Mouse (Mus musculus) neural tube, embryonic 15.5 days (tissue): ENCODE data around the gene Clec9a. TPM values are rescaled to one million over a fixed set of nuclear protein-coding genes. Genes with fewer than 3 reads are reported as not detected.
A peak's percentile ranks its signal among the peaks of the same experiment; 100 is the strongest.

Experiments
- ATAC-seq: fragments of 200-750 bp; cut with Nextera tagmentation; 2 replicates; pipeline ENCODE4 v1.8.0; 2017; ENCODE audit warnings: mild to moderate bottlenecking, moderate TSS enrichment, moderate library complexity; ENCODE audit not compliant: low FRiP score
- H3K27ac ChIP-seq: fragments of 300-500 bp; sonication (generic); replicated peaks from 2 replicates; pipeline ENCODE4 v1.5.1; 2015; ENCODE audit warnings: mild to moderate bottlenecking, inconsistent platforms
- H3K27me3 ChIP-seq: fragments of 300-500 bp; sonication (generic); replicated peaks from 2 replicates; pipeline ENCODE4 v1.6.1; 2015; ENCODE audit warnings: inconsistent platforms
- H3K36me3 ChIP-seq: fragments of 300-500 bp; sonication (generic); 2 replicates; pipeline ENCODE4 v1.6.1; 2015; ENCODE audit warnings: inconsistent platforms
- H3K4me1 ChIP-seq: fragments of 300-500 bp; sonication (generic); 2 replicates; pipeline ENCODE4 v1.6.1; 2015; ENCODE audit warnings: inconsistent platforms
- H3K4me2 ChIP-seq: fragments of 300-500 bp; sonication (generic); 2 replicates; pipeline ENCODE4 v1.6.1; 2015; ENCODE audit warnings: inconsistent platforms, mild to moderate bottlenecking, moderate library complexity
- H3K4me3 ChIP-seq: fragments of 300-500 bp; sonication (generic); replicated peaks from 2 replicates; pipeline ENCODE4 v1.5.1; 2015; ENCODE audit warnings: mild to moderate bottlenecking, inconsistent platforms
- H3K9ac ChIP-seq: fragments of 300-500 bp; sonication (generic); replicated peaks from 2 replicates; pipeline ENCODE4 v1.6.1; 2015; ENCODE audit warnings: mild to moderate bottlenecking, inconsistent platforms
- H3K9me3 ChIP-seq: fragments of 300-500 bp; sonication (generic); replicated peaks from 2 replicates; pipeline ENCODE4 v1.6.1; 2016; ENCODE audit warnings: inconsistent platforms
- WGBS: fragments of 180-500 bp; shearing (Covaris S2); methylation state at CpG from one replicate; pipeline ENCODE4 v1.1.7; 2015; ENCODE audit warnings: mixed read lengths; 5-methylcytosine and 5-hydroxymethylcytosine counted together
- polyA plus RNA-seq: library from polyadenylated mRNA; unstranded; fragments of >200 nt; fragmentation: Nextera tagmentation; extraction: Ambion mirVana; gene quantifications from 2 replicates; pipeline ENCODE4 v1.2.1, GENCODE M21; 2015

Clec9a gene
- polyA plus RNA-seq, 1 experiment from 2014 or later, result 0.10 TPM

DNA sequence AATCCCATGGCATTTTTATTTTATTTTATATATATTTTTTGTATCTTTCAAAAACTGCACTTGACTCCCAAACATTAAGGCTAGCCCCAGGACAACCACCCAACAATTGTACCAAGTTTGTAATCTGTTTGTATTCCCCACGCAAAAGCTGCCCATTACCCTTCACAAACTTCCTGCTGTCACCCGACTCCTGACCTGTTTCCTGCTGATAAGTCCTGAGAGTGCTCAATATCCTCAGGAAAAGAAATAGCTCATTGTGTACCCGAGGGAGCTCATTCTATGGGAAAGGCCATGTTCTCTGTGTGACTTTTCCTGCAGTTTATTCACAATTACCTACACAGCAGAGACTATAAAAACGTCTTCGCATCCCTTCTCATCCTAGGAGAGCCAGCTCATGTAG, 17.1 kb downstream of the Clec9a start:
- H3K27ac ChIP-seq, result no peak overlapping the region

DNA sequence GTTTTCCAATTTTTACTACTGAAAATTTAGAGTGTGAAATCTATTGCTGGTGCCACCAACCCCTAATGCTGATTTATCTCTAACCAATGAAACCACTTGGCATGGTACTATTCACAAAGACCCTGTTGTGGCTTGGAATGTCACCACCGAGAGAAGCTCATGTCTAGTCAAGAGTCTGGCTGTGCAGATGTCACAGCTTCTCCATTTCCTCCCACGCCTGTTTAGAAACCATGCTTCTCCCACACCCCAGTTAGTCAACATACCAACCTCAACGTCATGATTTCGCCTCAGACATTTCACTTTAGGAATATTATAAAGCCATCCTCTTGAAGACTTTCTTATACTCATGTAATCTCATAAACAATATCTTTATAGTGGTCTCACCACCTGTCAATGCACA, 18.6 kb downstream of the Clec9a start:
- Histone ChIP-seq H3K4me3 (no peak overlapping the region), H3K9me3 (no peaks in the 10 kb centered on the region), H3K4me2 (no peak overlapping the region), H3K27ac (no peak overlapping the region), H3K36me3 (no peaks in the 10 kb centered on the region), H3K9ac (no peak overlapping the region), H3K27me3 (no peaks in the 10 kb centered on the region), H3K4me1 (no peaks in the 10 kb centered on the region)
- ATAC-seq, result no peak
- WGBS, result 81% methylated on average over 4 of the region's 4 CpGs

More for the DNA sequence above, 17.1 kb downstream of the Clec9a start:
- H3K4me2 ChIP-seq, result no peak overlapping the region
- no peaks in the 10 kb centered on the region for H3K27me3 ChIP-seq
- no peak for ATAC-seq
- H3K4me1 ChIP-seq, result no peaks in the 10 kb centered on the region
- 39% methylated on average over 5 of the region's 5 CpGs for WGBS
- H3K9ac ChIP-seq, result no peak overlapping the region
- H3K4me3 ChIP-seq, result no peak overlapping the region
- H3K9me3 ChIP-seq, result no peaks in the 10 kb centered on the region
- H3K36me3 ChIP-seq, result no peaks in the 10 kb centered on the region

- no peak overlapping the region for H3K4me2 ChIP-seq
- no peak overlapping the region for H3K9ac ChIP-seq
- H3K4me3 ChIP-seq, result no peak overlapping the region
- no peaks in the 10 kb centered on the region for H3K4me1 ChIP-seq
- H3K36me3 ChIP-seq, result no peaks in the 10 kb centered on the region
- no peak overlapping the region for H3K27ac ChIP-seq
- H3K9me3 ChIP-seq, result no peaks in the 10 kb centered on the region
- no peak for ATAC-seq
- no peaks in the 10 kb centered on the region for H3K27me3 ChIP-seq
- 53% methylated on average over 5 of the region's 5 CpGs for WGBS
Measured at GRCm38 (mm10) chr6:129434239-129434638, 25.6 kb downstream of the Clec9a start.

DNA sequence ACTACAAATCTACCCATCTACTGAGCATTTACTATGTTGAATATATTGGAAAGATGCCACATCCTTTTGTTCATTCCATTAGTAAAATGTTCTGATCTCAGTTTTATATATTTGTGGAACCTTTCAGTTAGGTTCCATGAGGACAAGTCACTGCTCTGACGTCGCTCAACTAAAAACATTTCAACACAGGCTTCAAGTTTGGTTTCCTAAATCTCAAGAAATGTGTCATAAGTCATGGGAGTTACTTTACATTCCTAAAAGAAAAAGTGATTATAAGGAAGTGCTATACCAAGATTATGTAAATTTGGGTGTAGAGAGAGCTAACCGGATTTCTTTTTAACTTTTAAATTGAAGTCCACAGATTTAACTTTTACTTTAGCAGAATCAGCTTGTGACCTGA, 27.4 kb downstream of the Clec9a start:
- Histone ChIP-seq H3K36me3 (no peaks in the 10 kb centered on the region), H3K4me2 (no peak overlapping the region), H3K9ac (no peak overlapping the region), H3K27me3 (no peaks in the 10 kb centered on the region), H3K4me3 (no peak overlapping the region), H3K4me1 (no peaks in the 10 kb centered on the region), H3K27ac (no peak overlapping the region), H3K9me3 (no peaks in the 10 kb centered on the region)
- 89% methylated on average over 3 of the region's 3 CpGs for WGBS
- ATAC-seq, result no peak

- Histone ChIP-seq H3K27me3 (no peaks in the 10 kb centered on the region), H3K9ac (no peak overlapping the region), H3K4me3 (no peak overlapping the region), H3K4me1 (no peaks in the 10 kb centered on the region), H3K4me2 (no peak overlapping the region), H3K36me3 (no peaks in the 10 kb centered on the region), H3K9me3 (no peaks in the 10 kb centered on the region), H3K27ac (no peak overlapping the region)
- WGBS, result 91% methylated on average over 2 of the region's 2 CpGs
- ATAC-seq, result no peak
Measured at GRCm38 (mm10) chr6:129438033-129438432, 29.4 kb downstream of the Clec9a start.

GRCm38 (mm10) chr6:129449743-129450142, 41.1 kb downstream of the Clec9a start:
- Histone ChIP-seq H3K4me1 (0 out of 2 replicates have a peak, but pooled peaks cover 3% of the 10 kb centered on the region), H3K27me3 (no peaks in the 10 kb centered on the region), H3K9ac (no peak overlapping the region), H3K4me2 (no peak overlapping the region), H3K4me3 (no peak overlapping the region), H3K9me3 (no peaks in the 10 kb centered on the region), H3K36me3 (no peaks in the 10 kb centered on the region), H3K27ac (no peak overlapping the region)
- ATAC-seq, result no peak
- WGBS, result 84% methylated on average over 6 of the region's 6 CpGs

DNA sequence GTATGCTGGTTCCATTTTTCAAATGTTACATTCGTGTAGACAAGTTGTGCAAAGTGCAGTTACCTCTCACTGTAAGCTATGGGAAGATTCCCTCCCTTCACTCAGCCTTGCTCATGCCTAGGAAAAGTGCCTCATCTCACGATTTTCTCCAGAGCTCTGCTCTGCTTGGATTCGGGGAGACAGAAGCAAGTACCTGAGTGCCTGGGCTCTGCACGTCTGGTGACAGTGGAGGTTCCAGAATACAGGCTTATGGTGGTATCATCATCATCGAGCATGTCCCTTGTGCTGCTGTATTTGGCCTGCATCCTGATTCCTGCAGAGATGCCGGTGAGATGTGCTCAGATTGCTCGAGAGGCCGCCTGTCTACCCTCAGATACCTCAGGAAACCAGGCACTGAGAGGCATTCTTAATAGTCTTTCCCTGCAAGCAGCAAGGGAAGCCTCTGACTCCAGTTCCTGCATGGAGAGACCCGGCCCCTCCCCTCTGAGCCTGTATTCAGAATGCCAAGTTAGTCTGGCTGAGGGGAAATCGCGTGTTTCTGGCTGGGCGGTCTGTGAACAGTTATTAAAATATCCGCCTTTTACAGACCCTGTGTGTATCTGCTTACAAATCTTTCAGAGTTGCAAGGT, 42.9 kb downstream of the Clec9a start, which contains the start of gene Clec1a:
Clec1a (minus strand) TSS at position 590 of the 629 bp plus-strand sequence.
- WGBS, result 58% methylated on average over 13 of the region's 13 CpGs
- H3K36me3 ChIP-seq, result no peaks in the 10 kb centered on the region
- H3K9me3 ChIP-seq, result no peaks in the 10 kb centered on the region
- H3K4me3 ChIP-seq, result no peak within 1 kb of the TSS
- no peak within 1 kb of the TSS; the same call in 1 of the 2 replicates for H3K27ac ChIP-seq
- H3K9ac ChIP-seq, result no peak within 1 kb of the TSS
- no peaks in the 10 kb centered on the region for H3K27me3 ChIP-seq
- ATAC-seq, result peak; percentile 38; the same call in 1 of the 2 replicates
- H3K4me1 ChIP-seq, result 0 out of 2 replicates have a peak, but pooled peaks cover 3% of the 10 kb centered on the region
- no peak within 1 kb of the TSS for H3K4me2 ChIP-seq

DNA sequence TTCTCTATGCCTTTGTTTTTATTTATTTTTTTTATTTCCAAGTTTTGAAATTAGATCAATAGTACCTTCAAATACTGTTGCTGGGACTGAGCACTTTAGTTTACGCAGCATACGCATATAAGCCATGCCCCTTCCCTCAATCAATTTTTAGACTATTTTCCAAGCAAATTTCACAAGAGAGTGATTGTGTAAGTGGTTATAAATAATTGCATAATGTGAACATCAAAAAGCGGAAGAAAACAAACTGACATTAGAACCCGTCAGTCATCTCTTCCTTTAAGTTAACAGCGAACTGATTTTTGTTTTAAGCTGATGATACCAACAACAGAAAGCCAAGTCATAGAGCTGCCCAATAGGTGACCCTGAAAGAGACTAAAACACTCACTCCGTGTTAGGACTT, 62.7 kb downstream of the Clec9a start:
- H3K9me3 ChIP-seq, result no peaks in the 10 kb centered on the region
- no peak for ATAC-seq
- no peaks in the 10 kb centered on the region for H3K36me3 ChIP-seq
- no peak overlapping the region for H3K4me3 ChIP-seq
- no peak overlapping the region for H3K27ac ChIP-seq
- no peaks in the 10 kb centered on the region for H3K4me1 ChIP-seq
- no peak overlapping the region for H3K9ac ChIP-seq
- H3K4me2 ChIP-seq, result no peak overlapping the region
- H3K27me3 ChIP-seq, result no peaks in the 10 kb centered on the region
- 91% methylated on average over 6 of the region's 6 CpGs for WGBS

DNA sequence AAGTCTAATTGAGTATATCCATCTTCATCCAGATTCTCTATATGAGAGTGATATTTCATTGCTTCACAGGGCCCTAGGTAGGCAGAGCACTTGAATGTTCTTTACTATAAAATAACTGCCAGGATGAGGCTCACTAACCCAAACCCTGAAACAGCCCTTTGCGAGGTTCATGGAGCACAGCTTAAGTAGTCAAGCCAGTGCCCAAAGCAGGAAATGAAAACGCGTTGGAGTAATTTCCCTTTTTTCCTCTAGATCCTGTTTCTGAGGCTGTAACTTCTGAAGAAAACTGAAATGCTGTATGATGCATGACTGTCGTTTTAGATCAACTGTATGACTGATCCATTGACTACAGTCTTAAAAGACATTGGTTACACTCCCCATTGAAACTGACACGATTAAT, 64.0 kb downstream of the Clec9a start:
- no peak overlapping the region for H3K4me3 ChIP-seq
- no peaks in the 10 kb centered on the region for H3K27me3 ChIP-seq
- H3K4me2 ChIP-seq, result no peak overlapping the region
- H3K4me1 ChIP-seq, result no peaks in the 10 kb centered on the region; the same call in 1 of the 2 replicates
- no peak for ATAC-seq
- H3K36me3 ChIP-seq, result no peaks in the 10 kb centered on the region
- no peaks in the 10 kb centered on the region for H3K9me3 ChIP-seq
- H3K27ac ChIP-seq, result no peak overlapping the region
- 75% methylated on average over 5 of the region's 5 CpGs for WGBS
- H3K9ac ChIP-seq, result no peak overlapping the region

Other genes starting within 250 kb of the Clec9a start
- gene Clec2d, start 228.2 kb upstream of the Clec9a start, polyA plus RNA-seq, result 0.24 and 0.40 TPM in 2 replicates
- gene Cd69, start 133.4 kb upstream of the Clec9a start, polyA plus RNA-seq, result 0.09 and 0.47 TPM in 2 replicates
- gene 4922502D21Rik, start 77.1 kb upstream of the Clec9a start, polyA plus RNA-seq, result not detected in 2 replicates
- 0.35 and 2.2 TPM in 2 replicates for gene Clec12a, start 66.2 kb upstream of the Clec9a start, polyA plus RNA-seq
- 0.23 TPM in 2 replicates for gene Clec12b, start 23.0 kb upstream of the Clec9a start, polyA plus RNA-seq
- gene Clec1b, start 11.6 kb upstream of the Clec9a start, polyA plus RNA-seq, result 0.55 and 0.77 TPM in 2 replicates
- 1.9 and 2.6 TPM in 2 replicates for gene Clec1a, start 43.1 kb downstream of the Clec9a start, polyA plus RNA-seq
- 0.04 TPM in 1 of 2 replicates, not detected in the other for gene Olr1, start 98.3 kb downstream of the Clec9a start, polyA plus RNA-seq
- 0.10 TPM in 1 of 2 replicates, not detected in the other for gene Tmem52b, start 103.7 kb downstream of the Clec9a start, polyA plus RNA-seq
- gene Gabarapl1, start 124.3 kb downstream of the Clec9a start, polyA plus RNA-seq, result 189 and 223 TPM in 2 replicates
- 0.10 TPM in 1 of 2 replicates, not detected in the other for gene Klre1, start 169.0 kb downstream of the Clec9a start, polyA plus RNA-seq
- gene Klrd1, start 182.9 kb downstream of the Clec9a start, polyA plus RNA-seq, result 2.3 TPM in 1 of 2 replicates, not detected in the other
- gene Klrk1, start 215.0 kb downstream of the Clec9a start, polyA plus RNA-seq, result 0.20 and 1.5 TPM in 2 replicates
- gene Klrc3, start 234.5 kb downstream of the Clec9a start, polyA plus RNA-seq, result not detected in 2 replicates